Mouse (Mus musculus) 3134 (cell line): Measurements from ENCODE around the gene Tas2r114.

Experiments used
- DNase-seq: peaks from one replicate; pipeline ENCODE4 v3.0.0-alpha.2; 2011; ENCODE audit warnings: low spot score; ENCODE audit not compliant: insufficient read length; ENCODE audit errors: extremely low read depth

The Tas2r114 gene

GRCm38 (mm10) chr6:131689963-131690362 lies at the start of gene Tas2r114:
Gene Tas2r114, minus strand, starts transcription at chr6:131690063.
- DNase-seq, result no peak

GRCm38 (mm10) chr6:131712803-131713202 lies 22.9 kb upstream of the Tas2r114 start:
- no peak for DNase-seq

- no peak for DNase-seq
Observed at GRCm38 (mm10) chr6:131687395-131687794, 2.5 kb downstream of the Tas2r114 start, which contains the start of gene Tas2r105. Gene Tas2r105, minus strand, starts transcription at chr6:131687495.

- no peak for DNase-seq
Observed at GRCm38 (mm10) chr6:131685644-131686043, 4.2 kb downstream of the Tas2r114 start, which contains the start of gene Tas2r104. Gene Tas2r104, minus strand, starts transcription at chr6:131685744.

GRCm38 (mm10) chr6:131678786-131679185 lies 11.1 kb downstream of the Tas2r114 start, which contains the start of gene Tas2r106:
Gene Tas2r106, minus strand, starts transcription at chr6:131678886.
- no peak for DNase-seq

GRCm38 (mm10) chr6:131660049-131660448 lies 29.8 kb downstream of the Tas2r114 start, which contains the start of gene Tas2r107:
Gene Tas2r107, minus strand, starts transcription at chr6:131660149.
- no peak for DNase-seq
